Mouse (Mus musculus) cortical plate, adult 2 months (tissue): ENCODE data around the gene Mea1.

ENCODE experiments used
- CTCF ChIP-seq: fragments of 200-500 bp; IDR thresholded peaks from 2 replicates; pipeline ENCODE4 v1.5.1; 2011; ENCODE audit warnings: mild to moderate bottlenecking, control low read depth, low read length; ENCODE audit not compliant: insufficient read depth; ENCODE audit errors: extremely low read depth
- POLR2A ChIP-seq: fragments of 200-500 bp; IDR thresholded peaks from 2 replicates; pipeline ENCODE4 v1.6.1; 2011; ENCODE audit warnings: mild to moderate bottlenecking, low read length, control low read depth; ENCODE audit not compliant: insufficient read depth; ENCODE audit errors: extremely low read depth

- no peak for TF ChIP-seq CTCF
- TF ChIP-seq POLR2A, result no peak
Measured at GRCm38 (mm10) chr17:46646322-46646662, 32.3 kb upstream of the Mea1 start.
